Mouse (Mus musculus) ES-Bruce4 (cell line): ENCODE measurements around the gene Pip5k1b. TPM values are rescaled to one million over a fixed set of nuclear protein-coding genes. Genes with fewer than 3 reads are reported as not detected.

Source experiments
- H3K27ac ChIP-seq: 2 replicates; pipeline ENCODE4 v1.5.1; 2012; ENCODE audit warnings: low read length, inconsistent platforms; ENCODE audit not compliant: insufficient read depth
- H3K27me3 ChIP-seq: 2 replicates; pipeline ENCODE4 v1.6.1; 2012; ENCODE audit warnings: mild to moderate bottlenecking, low read length, inconsistent platforms; ENCODE audit not compliant: control insufficient read depth, poor library complexity, insufficient read depth, severe bottlenecking
- H3K36me3 ChIP-seq: 2 replicates; pipeline ENCODE4 v1.6.1; 2012; ENCODE audit warnings: inconsistent platforms, mild to moderate bottlenecking, low read length, moderate library complexity; ENCODE audit not compliant: control insufficient read depth, poor library complexity, insufficient read depth, severe bottlenecking
- H3K4me1 ChIP-seq: one replicate; pipeline ENCODE4 v1.8.1; 2011; ENCODE audit warnings: low read length; ENCODE audit not compliant: control insufficient read depth, insufficient read depth
- H3K4me3 ChIP-seq: 2 replicates; pipeline ENCODE4 v1.5.1; 2011; ENCODE audit warnings: low read depth, mild to moderate bottlenecking, low read length
- H3K9ac ChIP-seq: 2 replicates; pipeline ENCODE4 v1.6.1; 2012; ENCODE audit warnings: low read depth, mild to moderate bottlenecking, inconsistent platforms; ENCODE audit not compliant: poor library complexity, severe bottlenecking
- H3K9me3 ChIP-seq: replicated peaks from 2 replicates; pipeline ENCODE4 v1.6.1; 2012; ENCODE audit warnings: mild to moderate bottlenecking, low read length, inconsistent platforms; ENCODE audit not compliant: control insufficient read depth, poor library complexity, insufficient read depth, severe bottlenecking
- CTCF ChIP-seq: IDR thresholded peaks from one replicate; pipeline ENCODE4 v1.8.1; 2011; ENCODE audit warnings: low read depth, low read length
- EP300 ChIP-seq: IDR thresholded peaks from 2 replicates; pipeline ENCODE4 v1.6.1; 2011; ENCODE audit warnings: low read depth, low read length; ENCODE audit not compliant: insufficient read depth
- POLR2A ChIP-seq: IDR thresholded peaks from one replicate; pipeline ENCODE4 v1.8.1; 2011; ENCODE audit warnings: low read length; ENCODE audit not compliant: insufficient read depth
- polyA plus RNA-seq: library from polyadenylated mRNA; stranded (reverse); fragments of >200 nt; gene quantifications from 2 replicates; pipeline ENCODE4 v1.2.4, GENCODE M21; 2011; ENCODE audit warnings: low read depth; ENCODE audit not compliant: missing spikeins, insufficient read depth, insufficient read length

Pip5k1b gene
- polyA plus RNA-seq, 1 experiment = 4.0 TPM

GRCm38 (mm10) chr19:24468616-24469015, 87.1 kb downstream of the Pip5k1b start:
- no peaks in the 10 kb centered on the region for H3K36me3 ChIP-seq
- H3K4me1 ChIP-seq = no peaks in the 10 kb centered on the region
- no peaks in the 10 kb centered on the region for H3K9me3 ChIP-seq
- H3K4me3 ChIP-seq = no peak overlapping the region
- H3K9ac ChIP-seq = no peak overlapping the region
- no peak for TF ChIP-seq POLR2A
- no peak for TF ChIP-seq EP300
- no peak for TF ChIP-seq CTCF
- no peaks in the 10 kb centered on the region; the same call in 1 of the 2 replicates for H3K27me3 ChIP-seq
- no peak overlapping the region for H3K27ac ChIP-seq

GRCm38 (mm10) chr19:24463011-24463410, 92.7 kb downstream of the Pip5k1b start:
- no peak overlapping the region for H3K9ac ChIP-seq
- H3K4me1 ChIP-seq = no peaks in the 10 kb centered on the region
- H3K4me3 ChIP-seq = no peak overlapping the region
- H3K9me3 ChIP-seq = no peaks in the 10 kb centered on the region
- no peaks in the 10 kb centered on the region for H3K36me3 ChIP-seq
- H3K27ac ChIP-seq = no peak overlapping the region
- TF ChIP-seq EP300 = no peak
- no peak for TF ChIP-seq CTCF
- no peak for TF ChIP-seq POLR2A
- H3K27me3 ChIP-seq = no peaks in the 10 kb centered on the region; the same call in 1 of the 2 replicates

GRCm38 (mm10) chr19:24456591-24457231, 99.0 kb downstream of the Pip5k1b start:
- H3K36me3 ChIP-seq = no peaks in the 10 kb centered on the region
- no peaks in the 10 kb centered on the region for H3K27me3 ChIP-seq
- no peaks in the 10 kb centered on the region for H3K9me3 ChIP-seq
- H3K27ac ChIP-seq = no peak overlapping the region
- H3K9ac ChIP-seq = no peak overlapping the region
- no peak for TF ChIP-seq CTCF
- no peak for TF ChIP-seq POLR2A
- TF ChIP-seq EP300 = no peak
- no peaks in the 10 kb centered on the region for H3K4me1 ChIP-seq
- H3K4me3 ChIP-seq = no peak overlapping the region

- Histone ChIP-seq H3K9me3 (no peaks in the 10 kb centered on the region), H3K36me3 (no peaks in the 10 kb centered on the region), H3K9ac (no peak overlapping the region), H3K4me3 (no peak overlapping the region), H3K27me3 (no peaks in the 10 kb centered on the region), H3K27ac (no peak overlapping the region), H3K4me1 (no peaks in the 10 kb centered on the region)
- TF ChIP-seq POLR2A = no peak
- no peak for TF ChIP-seq EP300
- no peak for TF ChIP-seq CTCF
Measured at GRCm38 (mm10) chr19:24455249-24455960, 100.3 kb downstream of the Pip5k1b start.

GRCm38 (mm10) chr19:24454451-24454850, 101.2 kb downstream of the Pip5k1b start:
- Histone ChIP-seq H3K9me3 (no peaks in the 10 kb centered on the region), H3K4me3 (no peak overlapping the region), H3K36me3 (no peaks in the 10 kb centered on the region), H3K4me1 (no peaks in the 10 kb centered on the region), H3K27ac (no peak overlapping the region), H3K9ac (no peak overlapping the region), H3K27me3 (no peaks in the 10 kb centered on the region)
- TF ChIP-seq CTCF = no peak
- TF ChIP-seq POLR2A = no peak
- TF ChIP-seq EP300 = no peak

- Histone ChIP-seq H3K4me3 (no peak overlapping the region), H3K27ac (no peak overlapping the region)
- TF ChIP-seq CTCF (no peak), EP300 (no peak), POLR2A (no peak)
Measured at GRCm38 (mm10) chr19:24453379-24453778, 102.3 kb downstream of the Pip5k1b start.

More at GRCm38 (mm10) chr19:24453379-24453778, 102.3 kb downstream of the Pip5k1b start:
- Histone ChIP-seq H3K9me3 (no peaks in the 10 kb centered on the region), H3K36me3 (no peaks in the 10 kb centered on the region), H3K27me3 (no peaks in the 10 kb centered on the region), H3K9ac (no peak overlapping the region), H3K4me1 (no peaks in the 10 kb centered on the region)
